Mouse (Mus musculus) C2C12 (cell line): ENCODE results near the gene Fam19a1.

Experiments used
- CEBPB ChIP-seq: IDR thresholded peaks from one replicate; pipeline ENCODE4 v1.6.1; 2011; ENCODE audit warnings: low read depth, mild to moderate bottlenecking, control low read depth, moderate library complexity
- MYOG ChIP-seq: IDR thresholded peaks from one replicate; pipeline ENCODE4 v1.6.1; 2011; ENCODE audit not compliant: control insufficient read depth, insufficient read length; ENCODE audit errors: extremely low read depth

GRCm38 (mm10) chr6:96369544-96369943 lies 256.6 kb downstream of the Fam19a1 start:
- TF ChIP-seq MYOG (no peak), CEBPB (no peak)
